Mouse (Mus musculus): ENCODE results near the gene H1f0.

DNA sequence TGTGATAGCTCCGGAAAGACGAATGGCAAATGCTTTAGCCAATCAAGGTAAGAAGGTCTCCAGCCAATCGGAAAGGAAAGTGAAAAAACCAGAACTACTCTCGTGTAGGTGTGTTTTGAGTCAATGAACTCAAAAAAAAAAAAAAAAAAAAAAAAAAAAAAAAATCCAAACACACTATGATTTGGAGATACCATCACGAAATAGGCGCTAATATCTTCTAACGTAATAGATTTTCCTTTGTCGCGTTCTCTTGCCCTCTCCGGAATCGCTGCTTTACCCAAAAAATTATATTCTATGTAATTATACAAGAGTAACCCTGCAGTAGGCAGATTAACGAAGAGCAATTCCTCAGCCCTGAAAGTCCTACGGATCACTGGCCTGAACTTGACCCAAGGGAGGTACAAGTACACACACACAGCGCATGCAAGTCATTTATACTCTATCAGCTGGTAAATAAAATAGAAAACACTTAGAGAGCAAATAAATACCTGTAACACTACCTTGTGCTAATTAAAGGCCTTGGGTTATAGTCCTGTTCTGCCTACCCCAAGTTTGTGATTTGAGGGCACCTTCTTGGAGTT is 35.0 kb downstream of the H1f0 start:
- TF ChIP-seq CTCF (conservative IDR thresholded peaks at IDR 0.05; ENCODE audit: insufficient read depth, insufficient read length, low read depth, low read length) (no peak), POLR2A (IDR thresholded peaks at IDR 0.05; ENCODE audit: low read depth, low read length) (no peak)

All from kidney, adult 2 months (tissue).